Mouse (Mus musculus) neural tube, embryonic 13.5 days (tissue): ENCODE results near the gene Ccr1l1. TPM values are rescaled to one million over a fixed set of nuclear protein-coding genes. Genes with fewer than 3 reads are reported as not detected.

Experiments used
- ATAC-seq: fragments of 200-750 bp; cut with Nextera tagmentation; 2 replicates; pipeline ENCODE4 v1.8.0; 2017; ENCODE audit warnings: low read depth, mild to moderate bottlenecking, moderate TSS enrichment, moderate library complexity
- H3K27ac ChIP-seq: fragments of 300-500 bp; sonication (generic); replicated peaks from 2 replicates; pipeline ENCODE4 v1.5.1; 2015; ENCODE audit warnings: moderate library complexity, mild to moderate bottlenecking, inconsistent platforms
- H3K27me3 ChIP-seq: fragments of 300-500 bp; sonication (generic); 2 replicates; pipeline ENCODE4 v1.6.1; 2015; ENCODE audit warnings: mild to moderate bottlenecking, inconsistent platforms
- H3K36me3 ChIP-seq: fragments of 300-500 bp; sonication (generic); 2 replicates; pipeline ENCODE4 v1.6.1; 2015; ENCODE audit warnings: mild to moderate bottlenecking, inconsistent platforms
- H3K4me1 ChIP-seq: fragments of 300-500 bp; sonication (generic); replicated peaks from 2 replicates; pipeline ENCODE4 v1.6.1; 2015; ENCODE audit warnings: inconsistent platforms
- H3K4me2 ChIP-seq: fragments of 300-500 bp; sonication (generic); 2 replicates; pipeline ENCODE4 v1.6.1; 2015; ENCODE audit warnings: inconsistent platforms, mild to moderate bottlenecking, moderate library complexity
- H3K4me3 ChIP-seq: fragments of 300-500 bp; sonication (generic); 2 replicates; pipeline ENCODE4 v1.5.1; 2015; ENCODE audit warnings: mild to moderate bottlenecking, inconsistent platforms
- H3K9ac ChIP-seq: fragments of 300-500 bp; sonication (generic); 2 replicates; pipeline ENCODE4 v1.6.1; 2015; ENCODE audit warnings: moderate library complexity, mild to moderate bottlenecking, inconsistent platforms
- H3K9me3 ChIP-seq: fragments of 300-500 bp; sonication (generic); 2 replicates; pipeline ENCODE4 v1.6.1; 2016; ENCODE audit warnings: inconsistent platforms
- WGBS: fragments of 180-500 bp; shearing (Covaris S2); methylation state at CpG from one replicate; pipeline ENCODE4 v1.1.7; 2015; 5-methylcytosine and 5-hydroxymethylcytosine counted together
- polyA plus RNA-seq: library from polyadenylated mRNA; unstranded; fragments of >200 nt; fragmentation: Nextera tagmentation; extraction: Ambion mirVana; gene quantifications from 2 replicates; pipeline ENCODE4 v1.2.1, GENCODE M21; 2015

Ccr1l1 gene
- polyA plus RNA-seq, 1 experiment from 2014 or later = not detected

- no peak overlapping the region for H3K4me2 ChIP-seq
- no peaks in the 10 kb centered on the region for H3K27me3 ChIP-seq
- H3K9me3 ChIP-seq = no peaks in the 10 kb centered on the region
- H3K27ac ChIP-seq = no peak overlapping the region
- no peak overlapping the region for H3K4me3 ChIP-seq
- H3K4me1 ChIP-seq = no peaks in the 10 kb centered on the region
- no peak overlapping the region for H3K9ac ChIP-seq
- ATAC-seq = no peak
- H3K36me3 ChIP-seq = no peaks in the 10 kb centered on the region
- 90% methylated on average over 1 of the region's 1 CpGs for WGBS
Measured at GRCm38 (mm10) chr9:123951176-123951575, 27.0 kb downstream of the Ccr1l1 start.

- Histone ChIP-seq H3K4me3 (no peak overlapping the region), H3K27me3 (no peaks in the 10 kb centered on the region), H3K27ac (no peak overlapping the region), H3K36me3 (no peaks in the 10 kb centered on the region), H3K9ac (no peak overlapping the region), H3K4me2 (no peak overlapping the region), H3K4me1 (no peaks in the 10 kb centered on the region), H3K9me3 (no peaks in the 10 kb centered on the region)
- 78% methylated on average over 2 of the region's 2 CpGs for WGBS
- ATAC-seq = no peak
Measured at GRCm38 (mm10) chr9:123949432-123949831, 28.8 kb downstream of the Ccr1l1 start.

- 93% methylated on average over 1 of the region's 1 CpGs for WGBS
- ATAC-seq = no peak
Measured at GRCm38 (mm10) chr9:123947815-123948214, 30.4 kb downstream of the Ccr1l1 start.

GRCm38 (mm10) chr9:123942025-123942424 lies 36.2 kb downstream of the Ccr1l1 start:
- Histone ChIP-seq H3K27ac (no peak overlapping the region), H3K4me2 (no peak overlapping the region), H3K27me3 (no peaks in the 10 kb centered on the region), H3K9ac (no peak overlapping the region), H3K9me3 (no peaks in the 10 kb centered on the region), H3K36me3 (no peaks in the 10 kb centered on the region), H3K4me1 (no peaks in the 10 kb centered on the region), H3K4me3 (no peak overlapping the region)
- no peak for ATAC-seq
- WGBS = 90% methylated on average over 3 of the region's 3 CpGs

More at GRCm38 (mm10) chr9:123947815-123948214, 30.4 kb downstream of the Ccr1l1 start:
- H3K9ac ChIP-seq = no peak overlapping the region
- H3K36me3 ChIP-seq = no peaks in the 10 kb centered on the region
- no peak overlapping the region for H3K4me3 ChIP-seq
- H3K9me3 ChIP-seq = no peaks in the 10 kb centered on the region
- H3K4me2 ChIP-seq = no peak overlapping the region
- no peak overlapping the region for H3K27ac ChIP-seq
- no peaks in the 10 kb centered on the region for H3K27me3 ChIP-seq
- H3K4me1 ChIP-seq = no peaks in the 10 kb centered on the region

DNA sequence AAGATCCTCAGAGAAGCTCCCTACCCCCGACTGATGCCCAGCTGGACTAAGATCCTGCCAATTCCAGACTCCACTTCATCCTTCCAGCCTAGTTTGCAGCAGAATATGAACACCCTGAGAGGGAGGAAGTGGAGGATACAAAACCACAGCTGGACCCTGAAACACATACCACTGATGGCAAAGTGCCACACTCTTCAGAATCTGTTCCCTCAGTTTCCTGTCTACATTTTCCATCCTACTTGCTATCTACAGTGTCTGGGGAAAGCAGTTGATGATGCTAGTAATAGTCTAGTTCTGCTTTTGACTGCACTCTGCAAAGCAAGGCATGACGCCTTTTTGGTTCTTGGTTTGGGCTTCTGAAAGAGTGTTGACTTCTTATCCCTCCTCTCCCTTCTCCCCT lies 36.9 kb downstream of the Ccr1l1 start:
- Histone ChIP-seq H3K27me3 (no peaks in the 10 kb centered on the region), H3K4me2 (no peak overlapping the region), H3K27ac (no peak overlapping the region), H3K4me1 (no peaks in the 10 kb centered on the region), H3K36me3 (no peaks in the 10 kb centered on the region), H3K9ac (no peak overlapping the region), H3K9me3 (no peaks in the 10 kb centered on the region), H3K4me3 (no peak overlapping the region)
- no peak for ATAC-seq
- WGBS = 90% methylated on average over 2 of the region's 2 CpGs

GRCm38 (mm10) chr9:123940628-123941027 lies 37.6 kb downstream of the Ccr1l1 start:
- no peaks in the 10 kb centered on the region for H3K9me3 ChIP-seq
- no peaks in the 10 kb centered on the region for H3K27me3 ChIP-seq
- H3K9ac ChIP-seq = no peak overlapping the region
- no peaks in the 10 kb centered on the region for H3K4me1 ChIP-seq
- no peak overlapping the region for H3K27ac ChIP-seq
- H3K4me3 ChIP-seq = no peak overlapping the region
- H3K4me2 ChIP-seq = no peak overlapping the region
- no peak for ATAC-seq
- no peaks in the 10 kb centered on the region for H3K36me3 ChIP-seq

GRCm38 (mm10) chr9:123940168-123940567 lies 38.0 kb downstream of the Ccr1l1 start:
- Histone ChIP-seq H3K9me3 (no peaks in the 10 kb centered on the region), H3K4me2 (no peak overlapping the region), H3K27me3 (no peaks in the 10 kb centered on the region), H3K4me1 (no peaks in the 10 kb centered on the region), H3K9ac (no peak overlapping the region), H3K27ac (no peak overlapping the region), H3K4me3 (no peak overlapping the region), H3K36me3 (no peaks in the 10 kb centered on the region)
- 74% methylated on average over 1 of the region's 1 CpGs for WGBS
- no peak for ATAC-seq

- 91% methylated on average over 2 of the region's 2 CpGs for WGBS
- ATAC-seq = no peak
Measured at GRCm38 (mm10) chr9:123937989-123938388, 40.2 kb downstream of the Ccr1l1 start.

GRCm38 (mm10) chr9:123936604-123937280 lies 41.5 kb downstream of the Ccr1l1 start:
- H3K4me1 ChIP-seq = no peaks in the 10 kb centered on the region
- no peaks in the 10 kb centered on the region for H3K36me3 ChIP-seq
- H3K9me3 ChIP-seq = no peaks in the 10 kb centered on the region
- no peak overlapping the region for H3K4me2 ChIP-seq
- no peaks in the 10 kb centered on the region for H3K27me3 ChIP-seq
- H3K27ac ChIP-seq = no peak overlapping the region
- H3K4me3 ChIP-seq = no peak overlapping the region
- ATAC-seq = no peak
- H3K9ac ChIP-seq = no peak overlapping the region
- 90% methylated on average over 9 of the region's 9 CpGs for WGBS

More at GRCm38 (mm10) chr9:123937989-123938388, 40.2 kb downstream of the Ccr1l1 start:
- no peak overlapping the region for H3K4me3 ChIP-seq
- no peak overlapping the region for H3K9ac ChIP-seq
- no peaks in the 10 kb centered on the region for H3K36me3 ChIP-seq
- no peaks in the 10 kb centered on the region for H3K4me1 ChIP-seq
- no peak overlapping the region for H3K4me2 ChIP-seq
- no peak overlapping the region for H3K27ac ChIP-seq
- H3K9me3 ChIP-seq = no peaks in the 10 kb centered on the region
- no peaks in the 10 kb centered on the region for H3K27me3 ChIP-seq

DNA sequence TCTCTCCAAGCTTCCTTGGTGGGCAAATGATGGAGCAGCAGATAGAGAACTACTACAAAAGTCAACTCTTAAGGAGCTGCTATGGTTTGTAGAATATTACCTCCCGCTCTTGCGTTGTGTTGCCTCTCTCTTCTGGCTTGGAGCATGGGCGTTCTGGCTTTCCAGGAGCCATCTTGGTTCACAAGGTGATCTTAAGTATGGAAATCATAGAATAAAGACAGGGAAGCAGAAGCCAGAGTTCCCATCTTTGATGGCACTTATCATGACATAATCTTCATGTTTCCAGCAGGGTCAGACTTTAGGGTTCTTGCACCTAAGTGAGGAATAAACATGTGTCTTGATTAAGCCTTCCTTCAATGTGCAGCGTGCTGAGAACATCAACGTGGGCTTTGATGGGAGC lies 42.4 kb downstream of the Ccr1l1 start:
- Histone ChIP-seq H3K4me1 (no peaks in the 10 kb centered on the region), H3K4me3 (no peak overlapping the region), H3K36me3 (no peaks in the 10 kb centered on the region), H3K27me3 (no peaks in the 10 kb centered on the region), H3K9me3 (no peaks in the 10 kb centered on the region), H3K4me2 (no peak overlapping the region), H3K27ac (no peak overlapping the region), H3K9ac (no peak overlapping the region)
- 90% methylated on average over 5 of the region's 5 CpGs for WGBS
- no peak for ATAC-seq

DNA sequence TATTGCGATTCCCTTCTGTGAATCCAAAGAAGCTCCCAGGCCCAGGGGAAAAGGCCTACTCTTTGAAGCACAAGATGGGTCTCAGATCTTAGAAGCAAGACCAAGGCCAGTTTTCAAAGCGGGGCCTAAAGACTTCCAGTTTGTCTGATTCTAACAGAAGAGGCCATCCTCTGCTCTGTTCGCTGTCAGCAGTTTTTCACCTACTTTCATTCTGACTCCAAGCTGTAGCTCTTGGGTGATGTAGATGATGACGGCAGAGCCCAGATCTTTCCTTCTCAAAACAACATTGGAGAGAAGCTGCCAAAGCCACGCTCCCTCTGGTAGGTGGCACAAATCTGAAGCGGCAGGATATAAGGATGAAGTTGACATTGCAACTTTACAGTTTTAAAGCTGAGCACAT lies 42.9 kb downstream of the Ccr1l1 start:
- H3K4me3 ChIP-seq = no peak overlapping the region
- no peaks in the 10 kb centered on the region for H3K9me3 ChIP-seq
- H3K9ac ChIP-seq = no peak overlapping the region
- no peak overlapping the region for H3K27ac ChIP-seq
- no peak for ATAC-seq
- H3K27me3 ChIP-seq = no peaks in the 10 kb centered on the region
- WGBS = 95% methylated on average over 6 of the region's 6 CpGs
- no peaks in the 10 kb centered on the region for H3K36me3 ChIP-seq
- H3K4me1 ChIP-seq = no peaks in the 10 kb centered on the region
- no peak overlapping the region for H3K4me2 ChIP-seq

DNA sequence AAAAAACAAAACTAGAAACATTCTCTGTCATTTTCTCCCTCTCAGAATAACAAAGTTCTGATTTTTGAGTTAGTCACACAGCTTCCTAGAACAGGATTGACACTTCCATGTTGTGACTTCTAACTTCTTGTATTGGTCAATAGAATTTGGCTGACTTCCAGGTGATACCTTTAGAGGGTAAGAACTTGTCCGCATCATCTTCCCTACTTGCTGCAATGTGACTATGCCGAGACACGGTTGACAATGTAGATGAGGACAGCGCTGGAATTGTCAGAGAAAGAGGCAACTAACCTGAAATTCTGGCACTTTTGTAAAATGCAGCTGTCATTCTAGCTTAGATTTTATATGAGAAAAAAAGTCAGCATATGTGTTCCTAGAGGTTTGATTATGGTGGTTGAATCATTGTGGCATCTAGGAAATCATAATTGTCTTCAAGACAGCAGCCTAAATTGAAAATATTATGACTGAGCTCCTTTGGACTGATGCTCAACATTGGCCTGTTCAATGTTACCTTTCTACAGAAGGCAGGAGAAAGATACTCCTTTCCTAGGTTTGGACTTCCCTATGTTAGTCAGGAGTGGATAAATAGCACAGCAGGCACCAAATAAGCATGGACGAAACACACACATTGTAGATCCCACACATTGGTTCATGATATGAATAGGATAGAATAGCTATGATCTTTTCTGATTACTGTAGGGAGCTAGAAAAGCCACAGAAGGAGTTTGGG lies 44.3 kb downstream of the Ccr1l1 start:
- Histone ChIP-seq H3K9me3 (no peaks in the 10 kb centered on the region), H3K4me3 (no peak overlapping the region), H3K4me2 (no peak overlapping the region), H3K36me3 (no peaks in the 10 kb centered on the region), H3K4me1 (no peaks in the 10 kb centered on the region), H3K27ac (no peak overlapping the region), H3K9ac (no peak overlapping the region), H3K27me3 (no peaks in the 10 kb centered on the region)
- ATAC-seq = no peak
- 93% methylated on average over 5 of the region's 5 CpGs for WGBS
